Mouse (Mus musculus) frontal cortex, postnatal 14 days (tissue): ENCODE measurements around the gene 6430548M08Rik.

Experiments used
- DNase-seq, 2 experiments: peaks; one replicate each; pipeline ENCODE4 v3.0.0; 2022; ENCODE audit warnings: low spot score in 2 of 2

The 6430548M08Rik gene

GRCm38 (mm10) chr8:120113758-120114255, at the start of gene 6430548M08Rik:
Gene 6430548M08Rik (plus strand): TSS chr8:120114152.
- peak; percentile 99 to 100 for DNase-seq

- no peak for DNase-seq
These were observed 48.3 kb upstream of the 6430548M08Rik start for GRCm38 (mm10) chr8:120065611-120066010.

- DNase-seq, result no peak
These were observed 47.7 kb upstream of the 6430548M08Rik start for GRCm38 (mm10) chr8:120066226-120066625.

- DNase-seq, result no peak
These were observed 45.9 kb upstream of the 6430548M08Rik start for GRCm38 (mm10) chr8:120067936-120068668.

- DNase-seq, result peak; percentile 57 to 82
These were observed 42.3 kb upstream of the 6430548M08Rik start for GRCm38 (mm10) chr8:120071684-120072083.

- DNase-seq, result no peak
These were observed 41.7 kb upstream of the 6430548M08Rik start for GRCm38 (mm10) chr8:120072259-120072658.

GRCm38 (mm10) chr8:120072827-120073226, 41.1 kb upstream of the 6430548M08Rik start:
- DNase-seq, result no peak

- no peak for DNase-seq
These were observed 39.4 kb upstream of the 6430548M08Rik start for GRCm38 (mm10) chr8:120074516-120074915.

- no peak for DNase-seq
These were observed 38.6 kb upstream of the 6430548M08Rik start for GRCm38 (mm10) chr8:120075347-120075746.

- DNase-seq, result peak; percentile 40 to 60
These were observed 35.9 kb upstream of the 6430548M08Rik start for GRCm38 (mm10) chr8:120078080-120078479.

GRCm38 (mm10) chr8:120079361-120079760, 34.6 kb upstream of the 6430548M08Rik start:
- no peak for DNase-seq

- DNase-seq, result no peak
These were observed 30.7 kb upstream of the 6430548M08Rik start for GRCm38 (mm10) chr8:120083261-120083660.

- no peak for DNase-seq
These were observed 29.2 kb upstream of the 6430548M08Rik start for GRCm38 (mm10) chr8:120084783-120085182.

GRCm38 (mm10) chr8:120089511-120089910, 24.4 kb upstream of the 6430548M08Rik start:
- no peak for DNase-seq

GRCm38 (mm10) chr8:120091032-120091431, 22.9 kb upstream of the 6430548M08Rik start:
- no peak for DNase-seq

- no peak for DNase-seq
These were observed 20.8 kb upstream of the 6430548M08Rik start for GRCm38 (mm10) chr8:120093103-120093502.

GRCm38 (mm10) chr8:120094801-120095200, 19.2 kb upstream of the 6430548M08Rik start:
- DNase-seq, result no peak

GRCm38 (mm10) chr8:120096486-120096885, 17.5 kb upstream of the 6430548M08Rik start:
- DNase-seq, result no peak

GRCm38 (mm10) chr8:120100388-120101067, 13.4 kb upstream of the 6430548M08Rik start:
- no peak for DNase-seq

- peak; percentile 74 for DNase-seq
These were observed 12.6 kb upstream of the 6430548M08Rik start, which contains the start of gene Zdhhc7 for GRCm38 (mm10) chr8:120101068-120101972. Gene Zdhhc7 (minus strand): TSS chr8:120101482.

- no peak for DNase-seq
These were observed 10.0 kb upstream of the 6430548M08Rik start for GRCm38 (mm10) chr8:120103916-120104315.
